Mouse (Mus musculus) kidney, postnatal 0 days (tissue): ENCODE data around the gene C5ar2. TPM values are rescaled to one million over a fixed set of nuclear protein-coding genes. Genes with fewer than 3 reads are reported as not detected.

Source experiments
- ATAC-seq: fragments of 200-750 bp; cut with Nextera tagmentation; replicated peaks from 2 replicates; pipeline ENCODE4 v1.8.0; 2017; ENCODE audit warnings: low read depth, moderate number of reproducible peaks, moderate TSS enrichment, moderate library complexity; ENCODE audit not compliant: low FRiP score
- DNase-seq: peaks from one replicate; pipeline ENCODE4 v3.0.0-alpha.2; 2016; ENCODE audit warnings: low spot score
- H3K27ac ChIP-seq: fragments of 300-500 bp; sonication (generic); 2 replicates; pipeline ENCODE4 v1.5.1; 2014; ENCODE audit warnings: mild to moderate bottlenecking
- H3K27me3 ChIP-seq: fragments of 300-500 bp; sonication (generic); 2 replicates; pipeline ENCODE4 v1.6.1; 2014; ENCODE audit warnings: low read length, mixed read lengths; ENCODE audit not compliant: insufficient read depth
- H3K36me3 ChIP-seq: fragments of 300-500 bp; sonication (generic); 2 replicates; pipeline ENCODE4 v1.6.1; 2014; ENCODE audit warnings: low read length, mixed read lengths; ENCODE audit not compliant: insufficient read depth
- H3K4me1 ChIP-seq: fragments of 300-500 bp; sonication (generic); replicated peaks from 2 replicates; pipeline ENCODE4 v1.6.1; 2014; ENCODE audit warnings: antibody characterized with exemption, low read length, mixed read lengths; ENCODE audit not compliant: insufficient read depth
- H3K4me2 ChIP-seq: fragments of 300-500 bp; sonication (generic); 2 replicates; pipeline ENCODE4 v1.6.1; 2014; ENCODE audit warnings: mild to moderate bottlenecking, low read length, moderate library complexity, mixed read lengths
- H3K4me3 ChIP-seq: fragments of 300-500 bp; sonication (generic); replicated peaks from 2 replicates; pipeline ENCODE4 v1.5.1; 2014; ENCODE audit warnings: low read depth, low read length
- H3K9ac ChIP-seq: fragments of 300-500 bp; sonication (generic); 2 replicates; pipeline ENCODE4 v1.6.1; 2014; ENCODE audit warnings: low read depth, low read length
- H3K9me3 ChIP-seq: fragments of 300-500 bp; sonication (generic); replicated peaks from 2 replicates; pipeline ENCODE4 v1.6.1; 2016; ENCODE audit warnings: low read length, inconsistent platforms, mixed read lengths
- CTCF ChIP-seq: IDR thresholded peaks from 2 replicates; pipeline ENCODE4 v1.5.1; 2016; ENCODE audit warnings: antibody characterized with exemption, low read depth, mild to moderate bottlenecking, moderate library complexity
- WGBS: fragments of 180-500 bp; shearing (Covaris S2); extraction: QIAGEN DNeasy Blood & Tissue Kit; methylation state at CpG from one replicate; pipeline ENCODE4 v1.1.7; 2014; 5-methylcytosine and 5-hydroxymethylcytosine counted together
- polyA plus RNA-seq: library from polyadenylated mRNA; unstranded; fragments of >200 nt; fragmentation: Nextera tagmentation; extraction: Ambion mirVana; gene quantifications from 2 replicates; pipeline ENCODE4 v1.2.1, GENCODE M21; 2015

Gene C5ar2
- polyA plus RNA-seq, 1 experiment from 2014 or later = 0.11 TPM

DNA sequence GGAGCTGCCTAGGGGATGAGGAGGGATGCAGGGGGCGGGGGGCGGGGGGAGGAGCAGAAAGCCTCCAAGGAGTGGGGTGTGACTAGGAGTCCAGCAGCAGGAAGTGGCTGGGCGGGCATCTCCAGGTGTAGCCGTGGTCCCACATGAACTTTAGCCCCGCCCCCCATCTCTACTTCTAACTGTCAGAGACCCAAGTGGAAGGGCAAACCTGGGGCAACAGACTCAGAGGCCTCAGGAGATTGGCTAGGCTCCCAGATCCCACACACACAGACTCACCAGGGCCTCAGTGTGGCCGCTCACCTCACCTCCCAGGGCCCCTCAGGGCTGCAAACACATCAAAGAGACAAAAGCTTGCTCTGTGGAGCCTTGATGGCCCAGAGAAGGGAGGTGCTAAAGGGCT is 47.3 kb downstream of the C5ar2 start:
- Histone ChIP-seq H3K9me3 (no peaks in the 10 kb centered on the region), H3K27me3 (no peaks in the 10 kb centered on the region), H3K4me2 (no peak overlapping the region), H3K4me3 (no peak overlapping the region), H3K9ac (no peak overlapping the region), H3K4me1 (no peaks in the 10 kb centered on the region), H3K27ac (no peak overlapping the region), H3K36me3 (0 out of 2 replicates have a peak, but pooled peaks cover 33% of the 10 kb centered on the region)
- no peak for DNase-seq
- 41% methylated on average over 6 of the region's 6 CpGs for WGBS
- TF ChIP-seq CTCF = no peak
- ATAC-seq = no peak

DNA sequence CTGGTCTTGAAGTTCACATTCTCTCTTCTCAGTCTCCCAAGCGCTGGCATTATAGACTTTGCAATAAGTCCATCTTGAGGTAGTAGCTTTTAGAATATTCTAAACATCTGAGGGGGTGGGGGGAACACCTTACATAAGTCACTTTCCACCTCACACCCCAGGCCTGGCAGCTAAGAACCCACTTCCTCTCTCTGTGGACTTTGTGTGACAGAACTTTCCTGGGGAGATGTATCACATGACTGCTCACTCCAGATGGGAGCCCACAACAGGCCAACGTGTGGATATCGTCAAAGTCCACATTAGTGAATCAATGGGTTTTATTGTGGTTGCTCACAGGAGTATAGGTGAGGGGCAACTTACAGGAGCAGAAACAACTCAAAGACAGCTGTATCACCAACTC is 50.3 kb downstream of the C5ar2 start:
- H3K4me2 ChIP-seq = no peak overlapping the region
- 34% methylated on average over 3 of the region's 3 CpGs for WGBS
- no peaks in the 10 kb centered on the region for H3K27me3 ChIP-seq
- no peak overlapping the region for H3K9ac ChIP-seq
- H3K27ac ChIP-seq = no peak overlapping the region
- no peaks in the 10 kb centered on the region for H3K9me3 ChIP-seq
- no peak overlapping the region for H3K4me3 ChIP-seq
- no peak for ATAC-seq
- H3K4me1 ChIP-seq = no peaks in the 10 kb centered on the region
- 0 out of 2 replicates have a peak, but pooled peaks cover 12% of the 10 kb centered on the region for H3K36me3 ChIP-seq
- TF ChIP-seq CTCF = no peak
- no peak for DNase-seq

DNA sequence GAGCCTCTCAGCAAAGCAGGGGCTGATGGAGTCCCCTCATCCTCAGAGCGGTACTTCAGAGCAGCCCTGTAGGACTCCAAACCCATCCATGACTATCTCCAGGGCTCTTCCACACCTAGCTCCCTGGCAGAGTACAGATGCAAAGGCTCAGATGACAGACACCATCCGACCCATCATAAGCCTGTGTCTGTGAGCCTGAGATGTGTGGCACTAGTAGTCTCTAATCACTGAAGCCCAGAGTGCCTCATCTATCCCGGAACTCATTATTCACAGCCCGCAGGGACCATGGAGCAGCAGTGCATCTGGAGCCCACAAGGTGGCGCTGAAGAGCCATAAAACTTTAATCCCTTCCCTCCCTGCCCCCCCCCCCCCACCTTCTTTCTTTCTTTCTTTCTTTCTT is 51.6 kb downstream of the C5ar2 start:
- TF ChIP-seq CTCF = peak; percentile 76
- no peak overlapping the region for H3K9ac ChIP-seq
- DNase-seq = peak; percentile 73
- H3K27me3 ChIP-seq = no peaks in the 10 kb centered on the region
- no peak overlapping the region for H3K4me3 ChIP-seq
- no peak overlapping the region for H3K27ac ChIP-seq
- H3K9me3 ChIP-seq = no peaks in the 10 kb centered on the region
- 10% methylated on average over 5 of the region's 5 CpGs for WGBS
- no peak overlapping the region for H3K4me2 ChIP-seq
- ATAC-seq = peak; percentile 36; the same call in 1 of the 2 replicates
- no peaks in the 10 kb centered on the region for H3K4me1 ChIP-seq
- H3K36me3 ChIP-seq = no peaks in the 10 kb centered on the region

DNA sequence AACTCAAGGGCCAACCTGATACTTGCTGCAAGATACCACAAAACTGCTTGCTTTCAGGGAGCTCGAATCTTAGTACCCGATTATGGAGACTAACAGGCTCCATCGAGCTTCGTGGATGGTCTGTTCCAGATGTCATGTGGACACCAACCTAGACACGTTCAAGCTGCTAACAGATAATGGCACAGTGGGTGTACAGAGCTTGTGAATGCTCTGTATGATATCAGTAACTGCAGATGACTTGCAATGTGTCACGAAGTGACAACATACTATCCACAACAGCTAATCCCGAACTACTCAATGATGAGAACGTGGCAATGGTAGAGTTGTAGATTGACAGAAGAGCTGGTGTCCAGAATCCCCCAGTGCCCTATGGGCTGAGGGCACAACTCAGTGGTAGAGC is 56.5 kb downstream of the C5ar2 start:
- no peak overlapping the region for H3K27ac ChIP-seq
- no peak overlapping the region for H3K9ac ChIP-seq
- TF ChIP-seq CTCF = no peak
- H3K36me3 ChIP-seq = no peaks in the 10 kb centered on the region
- ATAC-seq (no peak), DNase-seq (no peak)
- no peak overlapping the region for H3K4me2 ChIP-seq
- H3K27me3 ChIP-seq = no peaks in the 10 kb centered on the region
- no peaks in the 10 kb centered on the region for H3K4me1 ChIP-seq
- WGBS = 83% methylated on average over 8 of the region's 8 CpGs
- no peak overlapping the region for H3K4me3 ChIP-seq
- H3K9me3 ChIP-seq = no peaks in the 10 kb centered on the region

Other genes starting within 250 kb of the C5ar2 start
- gene Bicra, start 196.2 kb downstream of the C5ar2 start, polyA plus RNA-seq = 3.2 and 3.3 TPM in 2 replicates
- gene Zfp541, start 182.3 kb downstream of the C5ar2 start, polyA plus RNA-seq = 0.05 TPM in 2 replicates
- 178 and 193 TPM in 2 replicates for gene Napa, start 145.7 kb downstream of the C5ar2 start, polyA plus RNA-seq
- 21.0 and 24.8 TPM in 2 replicates for gene Kptn, start 124.3 kb downstream of the C5ar2 start, polyA plus RNA-seq
- gene Slc8a2, start 114.3 kb downstream of the C5ar2 start, polyA plus RNA-seq = 0.06 and 0.07 TPM in 2 replicates
- 12.9 and 16.7 TPM in 2 replicates for gene Meis3, start 69.1 kb downstream of the C5ar2 start, polyA plus RNA-seq
- 11.6 and 12.1 TPM in 2 replicates for gene Dhx34, start 22.1 kb downstream of the C5ar2 start, polyA plus RNA-seq
- 3.1 and 3.4 TPM in 2 replicates for gene C5ar1, start 15.4 kb upstream of the C5ar2 start, polyA plus RNA-seq
- gene Inafm1, start 29.5 kb upstream of the C5ar2 start, polyA plus RNA-seq = 28.2 and 32.0 TPM in 2 replicates
- gene Ccdc9, start 42.6 kb upstream of the C5ar2 start, polyA plus RNA-seq = 14.2 and 17.1 TPM in 2 replicates
- gene Bbc3, start 64.2 kb upstream of the C5ar2 start, polyA plus RNA-seq = 12.4 and 13.1 TPM in 2 replicates
- gene Sae1, start 143.7 kb upstream of the C5ar2 start, polyA plus RNA-seq = 184 and 212 TPM in 2 replicates
- gene Zc3h4, start 156.8 kb upstream of the C5ar2 start, polyA plus RNA-seq = 9.6 and 10.4 TPM in 2 replicates
- 74.2 and 81.9 TPM in 2 replicates for gene Tmem160, start 208.6 kb upstream of the C5ar2 start, polyA plus RNA-seq
- gene Npas1, start 233.6 kb upstream of the C5ar2 start, polyA plus RNA-seq = 0.33 TPM in 2 replicates